Mouse (Mus musculus): ENCODE data around the gene Aqp1.

DNA sequence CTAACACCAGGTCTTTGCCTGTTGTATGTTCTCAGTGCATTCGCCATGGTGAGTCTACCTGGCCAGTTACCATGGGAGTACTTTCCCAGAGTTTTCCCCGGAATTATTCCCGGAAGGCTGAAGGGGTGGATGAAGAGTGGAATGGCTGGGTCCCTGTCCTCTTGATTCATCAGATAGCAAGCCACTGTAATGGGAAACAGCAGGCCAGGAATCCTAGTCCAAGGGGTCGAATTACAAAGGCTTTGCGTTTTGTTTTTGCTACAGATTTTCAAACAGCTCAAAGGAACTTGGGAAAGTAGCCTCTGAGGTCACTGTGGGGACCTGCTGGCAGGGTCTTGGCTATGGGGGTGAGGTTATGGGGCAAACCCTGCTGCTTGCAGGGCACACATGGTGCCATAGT is 24.3 kb upstream of the Aqp1 start:
- TF ChIP-seq POLR2A (IDR thresholded peaks at IDR 0.05; ENCODE audit: control insufficient read depth, low read depth, low read length), result no peak
- TF ChIP-seq CTCF (IDR thresholded peaks at IDR 0.05; ENCODE audit: control insufficient read depth, insufficient read depth, insufficient replicate concordance, low read depth, low read length), result no peak
